10 mouse cellular contexts compared by ENCODE assay signal in genomic region chr2:34107566-34108303, GRCm38 (mm10).
DNase-seq lines count a peak whose midpoint lies in the region; ATAC-seq lines count a peak whose summit lies in the region.
"Had no signal": no experiment of that assay in that cellular context is flagged by ENCODE, and none has a peak within 500 bp of the region (broad histone marks: within the 10 kb centered on the region; RNA-seq: fewer than 3 reads in every experiment).

No protein-coding gene starts in this region.

- H3K4me3 ChIP-seq in forebrain, embryonic 12.5 days (replicated peaks): no peak overlapping the region
- no peak overlapping the region for H3K4me3 ChIP-seq in neural tube, embryonic 12.5 days

- DNase-seq in cerebellum, adult 9-10 months: peak; percentile 36
- DNase-seq in cerebellum, postnatal 4 days (ENCODE audit: low spot score in 2 of 2): no peak
- DNase-seq in layer of hippocampus, adult 9-10 months (ENCODE audit: low spot score): peak; percentile 39
- DNase-seq in adrenal gland, postnatal 10 days: no peak
- DNase-seq in B cell, adult 2 months: no peak
- no peak for DNase-seq in kidney, adult 9 months
- DNase-seq: gastrocnemius, postnatal 36 days; kidney, adult 8-10 months had no signal

- H3K4me1 ChIP-seq in forebrain, embryonic 12.5 days: peaks cover 37% of the 10 kb centered on the region
- peaks cover 28% of the 10 kb centered on the region for H3K4me1 ChIP-seq in neural tube, embryonic 12.5 days

- H3K27ac ChIP-seq in forebrain, embryonic 12.5 days: peak overlapping the region; percentile 87
- peak overlapping the region; percentile 64 for H3K27ac ChIP-seq in neural tube, embryonic 12.5 days

- 49% methylated on average over 27 of the region's 27 CpGs for WGBS in forebrain, embryonic 12.5 days
- 44% methylated on average over 27 of the region's 27 CpGs for WGBS in neural tube, embryonic 12.5 days

- no peaks in the 10 kb centered on the region for H3K36me3 ChIP-seq in forebrain, embryonic 12.5 days (replicated peaks)
- no peaks in the 10 kb centered on the region for H3K36me3 ChIP-seq in neural tube, embryonic 12.5 days

- no peaks in the 10 kb centered on the region for H3K9me3 ChIP-seq in forebrain, embryonic 12.5 days
- H3K9me3 ChIP-seq in neural tube, embryonic 12.5 days: no peaks in the 10 kb centered on the region

- no peak overlapping the region for H3K9ac ChIP-seq in forebrain, embryonic 12.5 days
- no peak overlapping the region for H3K9ac ChIP-seq in neural tube, embryonic 12.5 days

- peaks cover 78% of the 10 kb centered on the region for H3K27me3 ChIP-seq in forebrain, embryonic 12.5 days
- H3K27me3 ChIP-seq in neural tube, embryonic 12.5 days (replicated peaks): no peaks in the 10 kb centered on the region

- peak overlapping the region; percentile 45; the same call in 1 of the 2 replicates for H3K4me2 ChIP-seq in forebrain, embryonic 12.5 days
- H3K4me2 ChIP-seq in neural tube, embryonic 12.5 days (replicated peaks): no peak overlapping the region; the same call in 1 of the 2 replicates

- no peak for ATAC-seq in forebrain, embryonic 12.5 days (ENCODE audit: low FRiP score)
- no peak for ATAC-seq in neural tube, embryonic 12.5 days (ENCODE audit: low FRiP score, low read depth)

Comparison
In these comparisons a context has a peak if more than half of its experiments do, and no peak if none do; other contexts are left out.
1. DNase-seq: peak in cerebellum, adult 9-10 months (single experiment) and layer of hippocampus, adult 9-10 months (single experiment); none in cerebellum, postnatal 4 days (0 of 2), adrenal gland, postnatal 10 days (single experiment), B cell, adult 2 months (0 of 2) and kidney, adult 9 months (single experiment).